Mouse (Mus musculus) cerebral cortex, adult 2 months (tissue): ENCODE results near the gene Abhd8.

ENCODE experiments used
- WGBS: fragments of 180-500 bp; shearing (Covaris S2); methylation state at CpG from one replicate; pipeline ENCODE4 v1.1.7; 2018; 5-methylcytosine and 5-hydroxymethylcytosine counted together

The Abhd8 gene

GRCm38 (mm10) chr8:71463188-71464033 lies at the start of gene Abhd8:
Gene Abhd8 (minus strand): TSS chr8:71463655.
- WGBS, result under 1% methylated on average over 55 of the region's 55 CpGs

- WGBS, result 62% methylated on average over 13 of the region's 14 CpGs
Observed at GRCm38 (mm10) chr8:71511644-71512043, 48.2 kb upstream of the Abhd8 start, which contains the start of gene Plvap. Gene Plvap (minus strand): TSS chr8:71511752.

DNA sequence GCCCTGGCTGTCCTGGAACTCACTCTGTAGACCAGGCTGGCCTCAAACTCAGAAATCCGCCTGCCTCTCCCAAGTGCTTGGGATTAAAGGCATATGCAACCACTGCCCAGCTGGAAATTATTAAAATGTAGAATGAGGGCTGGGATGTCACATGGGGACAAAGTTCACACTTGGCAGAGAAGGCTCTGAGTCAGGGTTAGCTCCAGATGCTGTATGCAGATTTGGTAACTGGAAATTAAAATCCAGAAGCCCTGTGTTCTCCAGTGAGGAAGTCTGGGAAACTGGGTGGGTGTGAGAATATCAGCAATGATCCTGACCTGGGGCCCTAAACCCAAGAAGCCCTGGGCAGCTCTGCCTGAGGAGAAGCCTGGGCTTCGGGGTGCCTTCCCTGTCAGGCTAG lies 45.9 kb upstream of the Abhd8 start:
- WGBS, result 73% methylated on average over 2 of the region's 2 CpGs

- under 1% methylated on average over 61 of the region's 61 CpGs for WGBS
Observed at GRCm38 (mm10) chr8:71507589-71508104, 44.2 kb upstream of the Abhd8 start.

- 69% methylated on average over 4 of the region's 4 CpGs for WGBS
Observed at GRCm38 (mm10) chr8:71505979-71506378, 42.5 kb upstream of the Abhd8 start.

GRCm38 (mm10) chr8:71505326-71505725 lies 41.9 kb upstream of the Abhd8 start:
- 96% methylated on average over 4 of the region's 4 CpGs for WGBS

GRCm38 (mm10) chr8:71504349-71504748 lies 40.9 kb upstream of the Abhd8 start:
- WGBS, result 98% methylated on average over 4 of the region's 4 CpGs

GRCm38 (mm10) chr8:71498816-71499690 lies 35.6 kb upstream of the Abhd8 start:
- WGBS, result 54% methylated on average over 16 of the region's 16 CpGs

- WGBS, result 35% methylated on average over 15 of the region's 15 CpGs
Observed at GRCm38 (mm10) chr8:71497881-71498501, 34.5 kb upstream of the Abhd8 start.

DNA sequence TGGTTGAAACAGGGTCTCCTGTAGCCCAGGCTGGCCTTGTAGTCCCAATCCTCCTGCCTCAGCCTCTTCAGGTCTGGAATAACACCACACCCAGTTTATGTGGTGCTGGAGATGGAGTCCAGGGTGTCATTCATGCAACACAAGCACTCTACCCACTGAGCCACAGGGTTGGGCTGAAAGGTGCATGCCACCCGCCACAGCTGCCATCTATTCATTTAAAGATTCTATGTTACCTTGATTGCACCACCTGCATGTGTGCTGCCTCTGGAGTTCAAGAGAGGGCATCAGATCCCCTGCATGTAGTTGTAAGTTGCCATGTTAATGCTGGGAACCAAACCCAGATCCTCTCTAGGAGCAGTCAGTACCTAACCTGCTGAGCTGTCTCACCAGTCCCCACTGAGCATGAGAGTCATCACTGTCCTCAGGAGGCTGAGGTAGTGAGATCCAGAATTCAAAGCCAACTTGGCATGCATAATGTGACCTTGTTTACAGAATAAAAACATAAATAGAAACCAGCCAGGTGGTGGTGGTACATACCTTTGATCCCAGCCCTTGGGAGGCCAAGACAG lies 33.7 kb upstream of the Abhd8 start:
- 96% methylated on average over 1 of the region's 1 CpGs for WGBS

DNA sequence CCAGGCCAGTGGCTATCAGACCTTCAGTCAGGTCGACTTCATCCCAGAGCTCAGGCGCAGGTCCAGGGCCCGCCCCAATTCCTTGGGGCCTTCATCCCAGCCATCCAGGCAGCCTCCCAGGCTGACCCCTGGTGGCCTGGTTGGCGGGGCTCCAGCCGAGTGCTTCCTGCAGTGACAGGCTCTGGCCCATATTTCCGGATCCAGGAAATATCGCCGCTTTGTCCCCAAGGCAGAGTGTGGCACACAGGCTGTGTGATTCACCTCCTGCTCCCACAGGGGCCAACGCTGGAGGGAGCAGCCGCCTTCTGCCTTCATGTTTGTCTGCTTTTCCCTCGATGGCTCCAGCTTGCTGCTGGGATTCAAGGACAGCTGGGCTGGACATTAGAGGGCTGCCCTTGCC lies 33.0 kb upstream of the Abhd8 start:
- 42% methylated on average over 11 of the region's 11 CpGs for WGBS

GRCm38 (mm10) chr8:71495811-71496210 lies 32.4 kb upstream of the Abhd8 start:
- WGBS, result 83% methylated on average over 5 of the region's 5 CpGs

- WGBS, result 10% methylated on average over 16 of the region's 16 CpGs
Observed at GRCm38 (mm10) chr8:71495039-71495438, 31.6 kb upstream of the Abhd8 start.

DNA sequence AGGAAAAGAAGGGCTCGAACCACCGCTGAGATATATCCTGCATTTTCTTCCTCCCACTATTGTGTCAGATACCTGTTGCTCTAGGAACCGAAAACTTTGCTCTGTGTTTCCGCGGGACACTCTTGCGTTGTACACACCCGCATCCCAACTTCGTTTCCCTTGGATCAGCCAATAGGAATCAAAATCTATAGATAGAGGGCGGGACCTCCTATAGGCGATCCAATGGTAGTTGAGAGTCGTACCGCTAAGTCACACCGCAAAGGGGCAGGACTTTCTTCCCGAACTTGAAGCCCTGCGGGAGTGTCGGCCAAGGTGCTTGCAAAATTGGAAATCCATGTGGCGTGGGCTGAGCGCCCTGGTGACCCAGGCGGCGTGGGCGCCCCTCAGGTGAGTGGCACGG lies 25.0 kb upstream of the Abhd8 start:
- WGBS, result 1% methylated on average over 22 of the region's 22 CpGs

DNA sequence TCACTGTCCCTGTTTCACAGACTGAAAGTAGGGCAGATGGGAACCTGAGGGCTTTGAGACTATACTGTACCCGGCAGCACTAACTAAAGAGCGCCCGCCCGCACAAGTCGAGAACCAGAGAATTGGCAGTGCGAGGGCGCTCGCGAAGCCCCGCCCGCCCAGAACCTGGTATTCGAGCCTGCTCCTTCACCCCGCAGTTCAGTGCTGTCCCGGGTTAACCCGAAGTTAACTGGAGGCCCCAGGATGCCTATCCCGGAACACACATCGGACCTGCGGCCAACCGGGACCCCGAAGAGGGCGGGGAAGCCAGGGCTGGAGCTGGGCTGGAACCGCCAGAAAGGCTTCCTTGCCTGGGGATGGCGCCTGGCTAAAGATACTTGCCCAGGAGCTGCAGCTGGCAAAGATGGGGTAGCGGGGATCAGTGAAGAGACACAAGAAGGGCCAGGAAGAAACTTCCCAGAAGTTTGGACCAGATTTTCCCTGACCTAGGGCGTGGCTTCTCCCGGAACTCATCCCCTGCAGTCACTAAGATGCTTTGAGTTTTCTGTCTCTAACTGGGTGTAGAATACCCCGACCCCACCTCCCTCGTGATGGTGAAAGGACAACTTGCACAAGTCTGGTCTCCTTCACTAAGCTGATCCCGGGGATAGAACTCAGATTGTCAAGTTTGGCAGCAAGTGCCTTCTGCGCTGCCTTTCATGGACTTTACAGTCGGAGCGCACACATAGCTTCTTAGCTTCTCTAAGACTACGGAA lies 24.4 kb upstream of the Abhd8 start, which contains the start of gene Gtpbp3:
Gene Gtpbp3 (plus strand): TSS at position 413 of the 755 bp plus-strand sequence.
- WGBS, result under 1% methylated on average over 33 of the region's 33 CpGs

DNA sequence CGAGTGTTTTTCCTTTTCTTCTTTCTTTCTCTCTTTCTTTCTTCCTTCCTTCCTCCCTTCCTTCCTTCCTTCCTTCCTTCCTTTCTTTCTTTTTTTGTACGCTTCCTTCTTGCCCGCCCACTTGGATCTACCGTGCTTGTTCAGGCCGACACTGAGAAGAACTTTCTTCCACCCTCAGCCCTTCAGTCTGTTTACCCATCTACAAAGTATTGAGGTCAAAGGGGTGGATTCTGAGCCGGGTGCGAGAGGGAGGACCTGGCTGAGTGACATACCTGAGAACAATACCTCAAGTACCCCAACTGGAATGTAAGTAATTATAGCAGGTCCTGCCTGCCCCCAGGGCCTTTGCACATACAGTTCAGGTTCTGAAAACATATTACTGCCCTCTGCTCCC lies 22.7 kb upstream of the Abhd8 start:
- 3% methylated on average over 7 of the region's 7 CpGs for WGBS

DNA sequence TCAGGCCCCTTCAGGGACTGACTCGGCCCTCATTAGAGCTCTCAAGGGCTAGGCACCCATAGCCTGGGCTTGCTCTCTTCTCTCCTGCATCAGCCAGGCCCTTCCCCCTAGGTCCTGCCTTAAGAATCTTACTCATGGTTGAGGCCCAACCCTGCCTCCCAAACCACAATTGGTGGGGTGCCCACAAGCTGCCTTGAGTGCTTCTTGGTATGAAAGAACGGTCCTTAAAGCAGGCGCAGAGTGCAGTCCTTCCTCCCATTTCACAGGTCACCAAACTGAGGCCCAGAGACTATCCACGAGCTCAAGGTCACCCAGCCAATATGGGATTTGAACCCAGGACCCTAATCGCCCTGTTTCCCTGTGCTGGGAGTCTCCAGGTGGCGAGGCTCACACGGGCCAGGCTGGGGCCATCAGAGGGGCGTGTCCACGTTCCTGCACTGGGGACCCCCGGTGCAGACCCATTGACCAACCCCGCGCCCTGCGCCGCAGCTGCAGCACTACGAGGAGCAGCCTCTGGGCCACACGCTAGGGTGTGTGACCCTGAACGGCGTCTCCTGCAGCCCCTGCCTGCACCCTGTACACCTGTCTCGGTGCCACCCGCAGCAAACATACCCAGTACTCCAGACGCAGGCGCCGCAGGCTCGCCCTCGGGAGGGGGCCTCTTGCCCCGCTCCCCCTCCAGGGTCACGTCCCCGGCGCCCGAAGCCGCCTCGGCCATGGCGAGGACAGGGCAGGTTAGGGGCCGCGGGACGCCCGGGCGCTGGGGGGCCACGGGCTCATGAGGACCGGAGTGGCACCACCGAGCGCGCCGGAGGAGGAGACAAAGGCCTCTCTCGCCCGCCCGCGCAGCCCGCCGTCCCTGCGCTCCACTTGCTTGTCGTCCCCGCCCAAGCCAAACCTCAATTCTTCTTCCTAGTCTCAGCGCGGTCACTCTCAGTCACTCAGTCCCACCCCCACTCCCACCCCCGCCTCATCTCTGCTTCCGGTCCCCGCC lies 22.0 kb upstream of the Abhd8 start, which contains the start of gene Ano8:
Gene Ano8 (minus strand): TSS at position 822 of the 994 bp plus-strand sequence.
- 4% methylated on average over 58 of the region's 58 CpGs for WGBS

GRCm38 (mm10) chr8:71484736-71485135 lies 21.3 kb upstream of the Abhd8 start:
- 93% methylated on average over 19 of the region's 19 CpGs for WGBS

GRCm38 (mm10) chr8:71483932-71484331 lies 20.5 kb upstream of the Abhd8 start:
- WGBS, result 63% methylated on average over 8 of the region's 8 CpGs
